Mouse (Mus musculus) liver, embryonic 11.5 days (tissue): ENCODE measurements around the gene Pparg. TPM values are rescaled to one million over a fixed set of nuclear protein-coding genes. Genes with fewer than 3 reads are reported as not detected.
A peak's percentile ranks its signal among the peaks of the same experiment; 100 is the strongest.

ENCODE experiments used
- ATAC-seq: fragments of 200-750 bp; cut with Nextera tagmentation; replicated peaks from 2 replicates; pipeline ENCODE4 v1.8.0; 2017; ENCODE audit warnings: moderate number of reproducible peaks, mild to moderate bottlenecking, moderate TSS enrichment, moderate library complexity; ENCODE audit not compliant: low FRiP score
- DNase-seq: peaks from one replicate; pipeline ENCODE4 v3.0.0-alpha.2; 2017; ENCODE audit warnings: low spot score
- H3K27ac ChIP-seq: fragments of 300-500 bp; sonication (generic); 2 replicates; pipeline ENCODE4 v1.5.1; 2014; ENCODE audit warnings: mild to moderate bottlenecking, low read depth, low read length, control low read depth
- H3K27me3 ChIP-seq: fragments of 300-500 bp; sonication (generic); replicated peaks from 2 replicates; pipeline ENCODE4 v1.6.1; 2014; ENCODE audit warnings: low read length, mixed read lengths; ENCODE audit not compliant: control insufficient read depth, insufficient read depth
- H3K36me3 ChIP-seq: fragments of 300-500 bp; sonication (generic); 2 replicates; pipeline ENCODE4 v1.6.1; 2014; ENCODE audit warnings: mild to moderate bottlenecking, low read length, moderate library complexity, mixed read lengths; ENCODE audit not compliant: control insufficient read depth, insufficient read depth
- H3K4me1 ChIP-seq: fragments of 300-500 bp; sonication (generic); replicated peaks from 2 replicates; pipeline ENCODE4 v1.6.1; 2014; ENCODE audit warnings: low read length, mixed read lengths; ENCODE audit not compliant: control insufficient read depth, insufficient read depth
- H3K4me2 ChIP-seq: fragments of 300-500 bp; sonication (generic); 2 replicates; pipeline ENCODE4 v1.6.1; 2014; ENCODE audit warnings: mild to moderate bottlenecking, control low read depth, moderate library complexity
- H3K4me3 ChIP-seq: fragments of 300-500 bp; sonication (generic); 2 replicates; pipeline ENCODE4 v1.5.1; 2014; ENCODE audit warnings: low read depth, low read length, control low read depth
- H3K9ac ChIP-seq: fragments of 300-500 bp; sonication (generic); 2 replicates; pipeline ENCODE4 v1.6.1; 2014; ENCODE audit warnings: low read depth, low read length, control low read depth
- H3K9me3 ChIP-seq: fragments of 300-500 bp; sonication (generic); 2 replicates; pipeline ENCODE4 v1.6.1; 2016; ENCODE audit warnings: low read length, inconsistent platforms, mixed read lengths; ENCODE audit not compliant: control insufficient read depth
- WGBS: fragments of 180-500 bp; shearing (Covaris S2); extraction: QIAGEN DNeasy Blood & Tissue Kit; methylation state at CpG from one replicate; pipeline ENCODE4 v1.1.7; 2014; 5-methylcytosine and 5-hydroxymethylcytosine counted together
- polyA plus RNA-seq: library from polyadenylated mRNA; unstranded; fragments of >200 nt; fragmentation: Nextera tagmentation; extraction: Ambion mirVana; gene quantifications from 2 replicates; pipeline ENCODE4 v1.2.1, GENCODE M21; 2014

Gene Pparg
- polyA plus RNA-seq, 1 experiment from 2014 or later: 1.2 TPM

DNA sequence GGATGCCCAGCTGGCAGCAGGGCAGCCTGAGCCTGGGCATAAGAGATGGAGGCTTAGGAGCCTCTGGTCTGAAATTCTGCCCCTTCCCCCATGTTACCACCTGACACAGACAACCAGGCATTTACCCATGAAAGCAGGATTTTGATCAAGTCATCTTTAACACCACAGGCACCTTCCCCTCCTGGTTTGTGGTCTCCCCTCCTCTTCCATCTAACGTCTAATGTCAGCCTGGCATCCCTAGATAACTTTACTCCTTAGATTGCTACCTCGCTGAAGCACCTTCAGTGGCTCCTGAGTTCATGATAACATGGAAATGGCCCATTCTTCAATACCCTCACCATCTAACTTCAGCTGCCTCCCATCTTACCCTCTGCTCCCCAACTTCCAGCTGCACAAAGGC lies 157.6 kb downstream of the Pparg start:
- peaks cover 19% of the 10 kb centered on the region for H3K4me1 ChIP-seq
- no peak overlapping the region for H3K9ac ChIP-seq
- WGBS: 44% methylated on average over 2 of the region's 2 CpGs
- H3K4me2 ChIP-seq: no peak overlapping the region; the same call in 1 of the 2 replicates
- DNase-seq: no peak
- peak; percentile 41 for ATAC-seq
- H3K27ac ChIP-seq: no peak overlapping the region
- H3K4me3 ChIP-seq: no peak overlapping the region
- H3K9me3 ChIP-seq: no peaks in the 10 kb centered on the region
- no peaks in the 10 kb centered on the region for H3K27me3 ChIP-seq
- H3K36me3 ChIP-seq: no peaks in the 10 kb centered on the region

- 48% methylated on average over 12 of the region's 12 CpGs for WGBS
- DNase-seq: no peak
These were observed 158.5 kb downstream of the Pparg start for GRCm38 (mm10) chr6:115519275-115519699.

DNA sequence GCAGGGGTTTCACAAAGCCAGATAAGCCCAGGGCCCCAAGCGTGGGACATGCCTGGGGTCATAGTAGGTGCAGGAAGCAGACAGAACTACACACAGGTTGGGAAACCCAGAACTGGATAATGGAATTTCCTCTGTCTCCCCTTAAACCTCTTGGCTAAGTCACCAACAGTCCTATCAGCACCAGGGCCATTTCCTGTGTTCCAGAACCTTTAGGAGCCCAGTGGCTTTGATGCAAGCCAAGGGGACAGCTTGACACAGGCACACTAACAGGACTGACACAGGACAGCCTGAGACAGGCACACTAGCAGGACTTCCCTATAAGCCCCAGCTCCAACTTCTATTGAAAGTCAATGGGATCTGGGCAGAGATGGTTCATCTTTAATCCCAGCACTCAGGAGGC lies 161.2 kb downstream of the Pparg start:
- no peaks in the 10 kb centered on the region for H3K9me3 ChIP-seq

More at GRCm38 (mm10) chr6:115519275-115519699, 158.5 kb downstream of the Pparg start:
- Histone ChIP-seq H3K27me3 (no peaks in the 10 kb centered on the region), H3K36me3 (no peaks in the 10 kb centered on the region), H3K4me1 (peaks cover 19% of the 10 kb centered on the region), H3K9ac (no peak overlapping the region), H3K4me3 (no peak overlapping the region), H3K9me3 (no peaks in the 10 kb centered on the region), H3K4me2 (peak overlapping the region; percentile 12), H3K27ac (no peak overlapping the region)
- 0 out of 2 replicates have a peak, but pooled peaks have one; percentile 26 for ATAC-seq

GRCm38 (mm10) chr6:115522691-115523146 lies 162.0 kb downstream of the Pparg start:
- WGBS: 67% methylated on average over 6 of the region's 6 CpGs
- Histone ChIP-seq H3K4me3 (no peak overlapping the region), H3K27ac (no peak overlapping the region)

More for the DNA sequence above, 161.2 kb downstream of the Pparg start:
- Histone ChIP-seq H3K27ac (no peak overlapping the region), H3K9ac (no peak overlapping the region), H3K4me1 (peaks cover 19% of the 10 kb centered on the region), H3K4me2 (no peak overlapping the region), H3K27me3 (no peaks in the 10 kb centered on the region), H3K4me3 (no peak overlapping the region), H3K36me3 (no peaks in the 10 kb centered on the region)
- ATAC-seq (no peak), DNase-seq (no peak)
- WGBS: 35% methylated on average over 1 of the region's 1 CpGs

DNA sequence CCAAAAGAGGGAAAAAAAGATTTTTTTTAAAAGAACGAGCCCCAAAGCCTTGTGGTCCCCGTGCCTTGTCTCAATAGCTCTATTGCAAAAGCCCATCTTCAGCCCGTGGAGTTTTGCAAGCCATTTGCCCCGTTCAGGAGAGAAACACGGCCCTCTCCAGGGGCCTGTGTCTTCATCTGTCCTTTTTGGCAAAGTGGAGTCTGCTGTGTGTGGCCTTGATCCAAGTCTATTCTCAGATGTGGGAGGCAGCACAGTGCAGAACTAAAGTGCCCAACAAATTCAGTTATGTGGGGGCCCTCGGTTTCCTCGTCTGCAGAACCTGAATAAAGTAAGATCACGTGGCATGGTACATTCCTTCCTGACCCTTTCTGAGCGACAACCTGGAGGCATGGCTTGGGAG lies 162.4 kb downstream of the Pparg start:
- Histone ChIP-seq H3K27me3 (no peaks in the 10 kb centered on the region), H3K9me3 (no peaks in the 10 kb centered on the region), H3K36me3 (no peaks in the 10 kb centered on the region), H3K27ac (no peak overlapping the region), H3K4me2 (no peak overlapping the region), H3K9ac (no peak overlapping the region), H3K4me3 (no peak overlapping the region), H3K4me1 (peaks cover 19% of the 10 kb centered on the region)
- no peak for DNase-seq
- no peak for ATAC-seq
- 72% methylated on average over 9 of the region's 9 CpGs for WGBS

More at GRCm38 (mm10) chr6:115522691-115523146, 162.0 kb downstream of the Pparg start:
- no peak for DNase-seq
- Histone ChIP-seq H3K36me3 (no peaks in the 10 kb centered on the region), H3K9ac (no peak overlapping the region), H3K4me1 (peaks cover 20% of the 10 kb centered on the region), H3K4me2 (no peak overlapping the region), H3K27me3 (no peaks in the 10 kb centered on the region), H3K9me3 (no peaks in the 10 kb centered on the region)
- ATAC-seq: no peak

GRCm38 (mm10) chr6:115524449-115524990 lies 163.8 kb downstream of the Pparg start:
- Histone ChIP-seq H3K36me3 (no peaks in the 10 kb centered on the region), H3K9ac (no peak overlapping the region), H3K9me3 (no peaks in the 10 kb centered on the region), H3K4me2 (no peak overlapping the region), H3K4me1 (peaks cover 6% of the 10 kb centered on the region), H3K27me3 (no peaks in the 10 kb centered on the region), H3K4me3 (no peak overlapping the region), H3K27ac (no peak overlapping the region)
- ATAC-seq (no peak), DNase-seq (no peak)
- 78% methylated on average over 9 of the region's 9 CpGs for WGBS

DNA sequence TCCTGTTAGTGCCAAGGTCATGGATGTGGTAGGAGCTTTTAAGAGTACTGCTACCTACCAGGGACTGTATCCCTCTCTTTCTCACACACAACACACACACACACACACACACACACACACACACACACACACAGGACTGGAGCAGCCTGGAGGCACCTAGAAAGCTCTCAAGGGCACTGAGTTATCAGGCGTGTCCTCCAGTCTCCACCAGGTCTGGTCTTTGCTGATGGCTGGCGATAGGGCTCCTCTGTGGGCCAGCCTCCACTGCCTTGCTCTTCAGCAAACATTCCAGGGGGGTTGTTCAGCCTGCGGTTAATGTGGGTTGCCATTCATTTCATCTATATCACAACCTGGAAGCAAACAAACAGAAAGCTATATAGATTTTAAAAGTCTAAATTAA lies 166.7 kb downstream of the Pparg start:
- H3K4me2 ChIP-seq: no peak overlapping the region
- H3K27me3 ChIP-seq: no peaks in the 10 kb centered on the region
- no peaks in the 10 kb centered on the region for H3K36me3 ChIP-seq
- no peak overlapping the region for H3K27ac ChIP-seq
- 57% methylated on average over 3 of the region's 3 CpGs for WGBS
- peaks cover 3% of the 10 kb centered on the region for H3K4me1 ChIP-seq
- no peak overlapping the region for H3K9ac ChIP-seq
- no peak overlapping the region for H3K4me3 ChIP-seq
- no peaks in the 10 kb centered on the region for H3K9me3 ChIP-seq
- ATAC-seq (peak; percentile 79), DNase-seq (no peak)

DNA sequence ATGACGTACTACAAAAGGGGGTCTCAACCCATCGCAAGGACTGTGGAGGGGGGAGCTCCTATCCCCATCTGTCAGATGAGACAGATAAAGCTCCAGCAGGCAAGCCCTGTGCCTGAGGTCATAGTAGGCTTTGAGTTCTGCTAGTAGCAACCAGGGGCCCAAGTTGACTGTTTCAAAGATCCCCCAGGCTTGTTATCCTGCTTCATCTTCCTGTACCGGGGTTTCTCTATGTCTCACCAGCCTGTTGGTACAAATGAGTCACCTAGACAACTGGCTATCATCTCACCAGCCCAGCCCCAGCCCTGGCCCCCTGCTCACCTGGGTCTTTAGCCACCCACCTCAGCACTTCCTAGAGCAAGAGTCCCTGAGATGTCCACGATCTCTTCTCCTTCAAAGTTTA lies 167.6 kb downstream of the Pparg start:
- Histone ChIP-seq H3K9ac (no peak overlapping the region), H3K4me2 (no peak overlapping the region), H3K4me1 (peaks cover 3% of the 10 kb centered on the region), H3K36me3 (no peaks in the 10 kb centered on the region), H3K27ac (no peak overlapping the region), H3K9me3 (no peaks in the 10 kb centered on the region), H3K27me3 (no peaks in the 10 kb centered on the region), H3K4me3 (no peak overlapping the region)
- 85% methylated on average over 4 of the region's 4 CpGs for WGBS
- ATAC-seq (no peak), DNase-seq (no peak)

- H3K4me3 ChIP-seq: no peak overlapping the region
- H3K9ac ChIP-seq: no peak overlapping the region
- WGBS: 78% methylated on average over 7 of the region's 7 CpGs
- no peak for DNase-seq
- no peaks in the 10 kb centered on the region for H3K9me3 ChIP-seq
- H3K36me3 ChIP-seq: no peaks in the 10 kb centered on the region
- no peak overlapping the region for H3K27ac ChIP-seq
- H3K4me2 ChIP-seq: no peak overlapping the region
- no peak for ATAC-seq
- no peaks in the 10 kb centered on the region for H3K27me3 ChIP-seq
- no peaks in the 10 kb centered on the region for H3K4me1 ChIP-seq
These were observed 173.9 kb downstream of the Pparg start for GRCm38 (mm10) chr6:115534617-115535016.
